Mouse (Mus musculus): ENCODE results near the gene Scgb1c1. TPM values are rescaled to one million over a fixed set of nuclear protein-coding genes. Genes with fewer than 3 reads are reported as not detected.
A peak's percentile ranks its signal among the peaks of the same experiment; 100 is the strongest.

Gene Scgb1c1
- total and polyA plus RNA-seq, 3 experiments, result not detected

DNA sequence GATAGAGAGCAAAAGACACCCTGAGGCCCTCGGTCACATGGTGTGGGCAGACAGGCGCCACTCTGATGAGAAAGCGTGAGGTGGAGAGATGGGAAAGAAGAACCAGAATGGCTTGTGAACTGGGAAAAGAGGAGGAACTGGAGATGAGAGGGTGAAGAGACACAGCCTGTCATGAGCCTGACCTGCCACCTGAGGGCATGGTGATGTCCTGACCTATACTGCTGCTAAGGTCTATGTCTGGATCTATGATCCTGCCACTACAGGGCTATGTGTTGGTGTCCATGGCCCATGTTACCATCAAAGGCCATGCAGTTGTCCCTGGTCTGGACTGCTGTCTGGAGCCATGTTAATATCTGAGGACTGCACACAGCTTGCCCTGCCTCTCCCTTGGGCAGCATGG is 47.7 kb upstream of the Scgb1c1 start:
- Histone ChIP-seq H3K4me2 (ENCODE audit: insufficient read depth, low read depth, poor library complexity, severe bottlenecking) (no peak overlapping the region), H3K27me3 (replicated peaks) (peaks cover 90% of the 10 kb centered on the region), H3K36me3 (replicated peaks in 1 of 2; ENCODE audit: control insufficient read depth in 1 of 2, insufficient read depth in 1 of 2, low read length in 1 of 2) (no peaks in the 10 kb centered on the region), H3K4me3 (replicated peaks in 1 of 3; ENCODE audit: low read depth in 2 of 3, low read length in 2 of 3, poor library complexity in 1 of 3) (no peak overlapping the region), H3K79me2 (replicated peaks; ENCODE audit: control insufficient read depth, extremely low read depth, insufficient read depth, poor library complexity, severe bottlenecking) (no peaks in the 10 kb centered on the region), H3K9ac (ENCODE audit: insufficient read depth, low read depth) (no peak overlapping the region), H3K9me3 (replicated peaks; ENCODE audit: low read length) (no peaks in the 10 kb centered on the region), H3K27ac (ENCODE audit: insufficient read depth, low read depth) (no peak overlapping the region), H3K4me1 (ENCODE audit: control insufficient read depth in 1 of 2, insufficient read depth in 2 of 2) (no peaks in the 10 kb centered on the region)
- dilution Hi-C loops (cut with MboI; ENCODE audit: extremely low pct_ligation_motif_present, extremely low pct_unique_long_range_greater_than_20kb, low sequenced_read_pairs), result no loop called here
- TF ChIP-seq MAFK (IDR thresholded peaks at IDR 0.05; ENCODE audit: insufficient replicate concordance, low read length) (no peak), SMC3 (IDR thresholded peaks at IDR 0.05; ENCODE audit: low read depth, low read length) (peak; percentile 40), ZMIZ1 (IDR thresholded peaks at IDR 0.05; ENCODE audit: low read depth, low read length) (no peak), CTCF (conservative IDR thresholded peaks at IDR 0.05 in 1 of 2, IDR thresholded peaks at IDR 0.05 in 1 of 2; ENCODE audit: low read depth in 2 of 2, low read length in 2 of 2) (peak in 1 of 2 experiments; percentile 51; a peak in 2 of 4 replicates)
- in situ Hi-C loops (cut with MboI; ENCODE audit: low pct_ligation_motif_present, low pct_unique_long_range_greater_than_20kb, low sequenced_read_pairs), result loop anchor here (25.0 kb wide), 1 partner anchor 610 kb away; no protein-coding TSS in a partner anchor
- DNase-seq (ENCODE audit: extremely low read depth), result peak; percentile 3

DNA sequence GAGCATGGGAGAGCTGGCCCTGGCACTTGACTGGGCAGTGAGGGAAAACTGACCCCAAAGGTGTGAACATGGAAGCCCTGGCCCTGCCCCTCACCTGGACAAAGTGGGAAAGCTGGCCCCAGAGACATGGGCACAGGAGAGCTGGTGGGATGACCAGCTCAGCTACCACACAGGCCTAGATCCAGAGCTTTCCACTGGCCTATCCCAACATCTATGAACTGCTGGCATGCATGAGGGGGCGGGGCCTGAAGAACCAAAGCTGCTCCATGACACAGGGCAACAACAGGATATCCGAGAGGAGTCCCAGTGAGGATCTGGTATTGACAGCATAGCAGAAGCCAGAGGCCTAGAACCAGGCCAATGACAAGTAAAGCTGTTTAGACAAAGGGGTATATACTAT is 47.1 kb upstream of the Scgb1c1 start:
- H3K27me3 ChIP-seq (replicated peaks), result peaks cover 90% of the 10 kb centered on the region
- no peak overlapping the region for H3K27ac ChIP-seq (ENCODE audit: insufficient read depth, low read depth)
- in situ Hi-C loops (cut with MboI; ENCODE audit: low pct_ligation_motif_present, low pct_unique_long_range_greater_than_20kb, low sequenced_read_pairs) (loop anchor here (25.0 kb wide), 1 partner anchor 611 kb away; no protein-coding TSS in a partner anchor), dilution Hi-C loops (cut with MboI; ENCODE audit: extremely low pct_ligation_motif_present, extremely low pct_unique_long_range_greater_than_20kb, low sequenced_read_pairs) (no loop called here)
- H3K9me3 ChIP-seq (replicated peaks; ENCODE audit: low read length), result no peaks in the 10 kb centered on the region
- TF ChIP-seq SIN3A (IDR thresholded peaks at IDR 0.05; ENCODE audit: low read length) (no peak), ETS1 (conservative IDR thresholded peaks at IDR 0.05; ENCODE audit: low read depth, low read length) (no peak), ELF1 (IDR thresholded peaks at IDR 0.05; ENCODE audit: low read depth, low read length) (no peak), USF1 (IDR thresholded peaks at IDR 0.05; ENCODE audit: low read depth, low read length) (no peak), JUN (IDR thresholded peaks at IDR 0.05; ENCODE audit: insufficient read depth, low read depth, low read length) (no peak), RAD21 (IDR thresholded peaks at IDR 0.05; ENCODE audit: low read depth, low read length) (no peak), MEF2A (IDR thresholded peaks at IDR 0.05; ENCODE audit: borderline replicate concordance, low read depth, low read length) (no peak), BHLHE40 (IDR thresholded peaks at IDR 0.05; ENCODE audit: low read depth, low read length) (no peak), TBP (conservative IDR thresholded peaks at IDR 0.05; ENCODE audit: low read depth, low read length) (no peak), MYC (IDR thresholded peaks at IDR 0.05; ENCODE audit: low read depth, low read length) (no peak), GABPA (IDR thresholded peaks at IDR 0.05; ENCODE audit: insufficient replicate concordance, low read depth, low read length) (no peak), TCF12 (IDR thresholded peaks at IDR 0.05; ENCODE audit: low read depth, low read length) (no peak), NRF1 (IDR thresholded peaks at IDR 0.05; ENCODE audit: low read depth, low read length) (no peak), CTCF (conservative IDR thresholded peaks at IDR 0.05 in 1 of 2, IDR thresholded peaks at IDR 0.05 in 1 of 2; ENCODE audit: low read depth in 2 of 2, low read length in 2 of 2) (no peak), NELFE (IDR thresholded peaks at IDR 0.05; ENCODE audit: low read depth, low read length) (no peak), KAT2A (IDR thresholded peaks at IDR 0.05; ENCODE audit: insufficient replicate concordance, low read length) (no peak), MAX (IDR thresholded peaks at IDR 0.05; ENCODE audit: low read length) (no peak), ZC3H11A (IDR thresholded peaks at IDR 0.05; ENCODE audit: low read depth, low read length) (no peak)
- H3K36me3 ChIP-seq (replicated peaks in 1 of 2; ENCODE audit: control insufficient read depth in 1 of 2, insufficient read depth in 1 of 2, low read length in 1 of 2), result no peaks in the 10 kb centered on the region
- no peak overlapping the region for H3K9ac ChIP-seq (ENCODE audit: insufficient read depth, low read depth)
- no peaks in the 10 kb centered on the region for H3K4me1 ChIP-seq (ENCODE audit: control insufficient read depth in 1 of 2, insufficient read depth in 2 of 2)
- no peak overlapping the region for H3K4me2 ChIP-seq (ENCODE audit: insufficient read depth, low read depth, poor library complexity, severe bottlenecking)
- H3K79me2 ChIP-seq (replicated peaks; ENCODE audit: control insufficient read depth, extremely low read depth, insufficient read depth, poor library complexity, severe bottlenecking), result no peaks in the 10 kb centered on the region
- DNase-seq (ENCODE audit: extremely low read depth), result no peak
- no peak overlapping the region for H3K4me3 ChIP-seq (replicated peaks in 1 of 3; ENCODE audit: low read depth in 2 of 3, low read length in 2 of 3, poor library complexity in 1 of 3)
